Mouse (Mus musculus) cerebral cortex, adult 2 months (tissue): ENCODE results near the gene Vps35l.

Experiments
- WGBS: fragments of 180-500 bp; shearing (Covaris S2); methylation state at CpG from one replicate; pipeline ENCODE4 v1.1.7; 2018; 5-methylcytosine and 5-hydroxymethylcytosine counted together

Vps35l gene

DNA sequence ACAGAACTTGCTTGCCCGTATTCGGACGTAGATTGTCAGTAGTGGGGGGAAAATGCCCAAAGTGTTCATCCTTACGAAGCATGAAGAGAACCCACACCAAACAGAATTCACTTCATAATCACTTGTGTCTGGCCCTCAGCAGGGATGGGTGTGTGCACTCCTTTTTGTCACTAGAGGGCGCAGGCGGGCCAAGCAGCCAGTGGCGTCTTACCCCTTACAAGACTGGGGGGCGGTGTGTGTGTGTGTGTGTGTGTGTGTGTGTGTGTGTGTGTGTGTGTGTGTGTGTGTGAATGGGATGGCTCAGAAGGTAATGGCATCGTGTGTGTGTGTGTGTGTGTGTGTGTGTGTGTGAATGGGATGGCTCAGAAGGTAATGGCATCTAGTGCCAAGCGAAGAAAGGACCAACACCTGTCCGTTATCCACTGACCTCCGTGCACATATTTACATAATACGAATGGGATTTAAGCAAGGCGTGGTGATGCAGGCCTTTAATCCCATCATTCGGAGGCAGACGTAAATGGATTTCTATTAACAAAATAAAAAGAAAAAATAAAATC lies at the start of gene Vps35l:
TSS of gene Vps35l (plus strand) at position 252 of the 557 bp plus-strand sequence.
- under 1% methylated on average over 16 of the region's 16 CpGs for WGBS

DNA sequence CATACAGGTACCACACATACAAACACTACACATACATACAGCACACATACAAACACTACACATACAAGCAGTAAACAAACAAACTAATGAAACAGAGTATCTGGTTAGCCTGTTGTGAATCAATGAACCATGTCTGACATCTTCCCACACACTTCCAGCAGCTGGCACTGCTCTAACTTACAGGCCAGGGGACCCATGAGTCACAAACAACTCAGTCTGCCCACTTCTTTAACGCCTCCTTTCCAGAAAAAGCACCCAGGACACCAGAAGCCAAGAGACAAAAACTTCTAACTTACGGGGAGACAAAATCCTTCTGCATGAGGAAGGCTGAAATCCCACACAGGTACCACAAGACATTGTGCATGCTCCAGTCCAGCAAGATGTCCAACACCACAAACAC lies 48.7 kb upstream of the Vps35l start:
- WGBS: 34% methylated on average over 2 of the region's 2 CpGs

DNA sequence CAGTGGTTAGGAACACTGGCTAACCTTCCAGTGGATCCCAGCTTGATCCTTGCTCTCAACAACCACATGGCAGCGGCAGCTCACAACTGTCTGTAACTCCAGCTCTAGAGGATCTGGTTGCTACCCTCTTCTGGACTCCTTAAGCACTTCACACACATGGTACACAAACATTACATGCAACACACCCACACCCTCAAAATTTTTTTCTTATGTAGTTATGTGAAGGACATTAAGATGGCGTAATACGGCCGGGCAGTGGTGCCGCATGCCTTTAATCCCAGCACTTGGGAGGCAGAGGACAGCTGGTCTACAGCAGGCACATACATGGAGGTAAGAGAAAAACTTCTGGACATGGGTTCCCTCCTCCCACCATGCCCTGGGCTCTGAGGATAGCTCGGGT lies 43.9 kb upstream of the Vps35l start:
- WGBS: 92% methylated on average over 6 of the region's 6 CpGs

DNA sequence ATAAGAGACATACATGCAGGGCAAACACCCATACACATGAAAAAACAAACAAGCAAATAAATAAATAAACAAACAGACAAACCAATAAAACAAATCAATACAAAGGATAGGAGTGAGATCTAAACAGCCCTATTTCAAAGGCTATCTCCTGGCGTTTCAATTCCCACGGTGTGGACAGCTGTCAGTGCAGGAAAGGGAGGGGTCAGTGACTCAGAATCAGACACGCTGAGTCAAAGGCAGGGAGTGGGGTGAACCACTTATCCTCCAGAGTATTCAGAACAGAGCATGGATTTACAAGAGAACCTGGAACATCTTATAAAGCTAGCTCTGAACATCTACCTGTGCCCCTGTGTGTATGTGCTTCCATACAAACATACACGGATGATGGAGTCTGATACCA lies 42.9 kb upstream of the Vps35l start:
- WGBS: 52% methylated on average over 4 of the region's 4 CpGs

DNA sequence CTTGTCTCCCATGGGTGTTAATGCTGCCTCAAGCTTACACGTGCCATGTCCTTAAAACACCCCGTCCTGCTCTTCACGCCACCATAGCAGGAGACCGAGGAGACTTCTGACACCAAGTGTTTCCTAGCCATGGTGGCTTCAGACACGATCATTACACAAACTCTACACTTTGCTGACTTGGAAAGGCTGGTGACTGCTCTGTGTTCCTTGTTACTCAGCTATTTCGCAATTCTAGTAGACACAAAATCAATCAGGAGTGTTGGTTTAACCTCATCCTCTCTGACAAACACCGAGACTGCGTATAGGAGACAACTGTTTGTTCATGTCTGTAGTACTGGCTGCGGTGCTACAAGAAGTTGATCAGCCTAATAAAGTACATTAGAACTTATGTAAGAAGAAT lies 41.1 kb upstream of the Vps35l start:
- 86% methylated on average over 9 of the region's 9 CpGs for WGBS

DNA sequence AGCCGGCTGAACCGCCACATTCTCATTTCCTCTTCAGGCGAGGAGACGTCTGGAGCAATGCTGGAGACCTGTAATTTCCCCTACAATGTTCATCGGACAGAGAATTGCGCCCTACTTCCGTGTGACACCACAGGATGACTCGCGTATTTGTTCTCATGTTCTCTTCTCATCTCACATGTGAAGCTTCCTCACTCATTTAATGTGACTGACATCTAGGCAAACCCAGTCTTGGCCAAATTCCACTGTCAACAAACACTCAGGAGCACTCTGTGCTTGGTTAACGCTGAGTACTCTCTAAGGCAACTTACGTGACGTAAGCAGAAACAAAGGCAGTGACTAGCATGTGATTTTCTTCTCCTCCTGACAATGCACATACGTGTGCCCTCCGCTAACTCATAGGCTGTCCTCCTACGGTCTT lies 36.9 kb upstream of the Vps35l start:
- WGBS: 63% methylated on average over 15 of the region's 15 CpGs

DNA sequence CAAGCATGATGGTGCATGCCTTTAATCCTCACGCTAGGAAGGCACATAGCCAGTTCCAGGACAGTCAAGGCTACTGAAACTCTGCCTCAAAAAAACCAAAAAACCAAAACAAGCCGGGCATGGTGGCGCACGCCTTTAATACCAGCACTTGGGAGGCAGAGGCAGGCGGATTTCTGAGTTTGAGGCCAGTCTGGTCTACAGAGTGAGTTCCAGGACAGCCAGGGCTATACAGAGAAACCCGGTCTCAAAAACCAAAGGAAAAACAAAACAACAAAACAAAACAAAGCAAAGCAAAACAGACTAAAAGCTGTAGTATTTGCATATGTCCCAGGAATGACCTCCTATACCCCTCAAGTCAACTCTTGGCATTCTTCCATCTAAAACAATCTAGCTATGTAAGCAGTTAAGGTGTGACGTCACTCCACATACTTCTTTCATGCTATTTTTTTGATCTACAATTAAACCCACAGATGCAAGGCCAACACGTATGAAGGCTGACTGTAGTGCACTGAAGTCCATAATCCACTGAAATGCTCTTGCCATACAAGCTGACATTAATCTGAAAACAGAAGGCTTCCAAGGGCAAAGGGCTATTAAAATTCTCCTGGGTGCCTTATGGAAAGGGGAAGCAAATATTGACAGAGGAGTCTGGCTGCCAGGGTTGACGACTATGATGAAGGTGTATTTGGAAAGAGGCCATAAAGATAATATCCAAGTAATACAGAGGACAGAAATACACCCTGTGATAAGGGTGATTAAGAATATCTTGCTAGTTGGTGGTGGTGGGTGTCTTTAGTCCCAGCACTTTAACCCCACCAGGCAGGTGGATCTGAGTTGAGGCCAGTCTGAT lies 35.8 kb upstream of the Vps35l start:
- 55% methylated on average over 9 of the region's 9 CpGs for WGBS

DNA sequence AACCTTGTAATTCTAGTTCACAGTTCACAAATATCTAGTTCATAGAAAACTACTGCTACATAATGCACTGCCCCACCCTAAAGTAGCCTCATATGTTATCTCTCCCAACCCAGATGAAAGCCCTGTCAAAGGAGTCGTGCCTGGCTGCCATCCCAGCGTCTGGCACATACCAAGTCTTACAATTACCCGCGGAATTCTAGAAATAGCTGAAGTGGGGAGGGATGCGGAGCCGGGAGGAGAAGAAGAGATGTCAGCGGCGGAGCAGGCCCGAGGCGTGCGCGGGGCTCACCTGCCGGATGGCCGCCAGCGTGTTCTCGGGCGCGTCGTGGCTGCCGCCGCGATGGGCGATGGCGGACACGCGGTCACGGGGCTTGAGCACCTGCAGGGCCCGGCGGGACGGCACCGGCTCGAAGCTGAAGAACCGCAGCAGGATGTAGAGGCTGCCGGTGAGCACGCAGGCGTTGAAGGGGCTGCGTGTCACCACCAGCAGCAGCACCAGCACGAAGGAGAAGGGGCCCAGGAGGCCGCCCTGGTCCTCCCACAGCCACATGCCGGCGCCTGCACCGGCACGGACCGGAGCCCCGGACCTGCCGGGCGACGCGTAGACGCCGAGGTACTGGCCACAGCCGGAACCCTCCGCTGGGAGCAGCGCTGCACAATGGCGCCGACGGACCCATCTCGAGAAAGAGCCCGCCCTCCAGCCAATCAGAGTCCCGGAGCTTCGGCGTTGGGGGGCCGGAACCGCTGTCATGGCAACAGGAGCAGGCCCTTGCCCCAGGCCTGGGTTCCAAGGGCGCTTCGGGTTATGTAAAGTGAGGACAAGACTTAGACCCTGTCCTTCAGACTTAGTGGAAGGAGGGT lies 34.7 kb upstream of the Vps35l start, which contains the start of gene Gde1:
TSS of gene Gde1 (minus strand) at position 678 of the 861 bp plus-strand sequence.
- under 1% methylated on average over 66 of the region's 66 CpGs for WGBS

DNA sequence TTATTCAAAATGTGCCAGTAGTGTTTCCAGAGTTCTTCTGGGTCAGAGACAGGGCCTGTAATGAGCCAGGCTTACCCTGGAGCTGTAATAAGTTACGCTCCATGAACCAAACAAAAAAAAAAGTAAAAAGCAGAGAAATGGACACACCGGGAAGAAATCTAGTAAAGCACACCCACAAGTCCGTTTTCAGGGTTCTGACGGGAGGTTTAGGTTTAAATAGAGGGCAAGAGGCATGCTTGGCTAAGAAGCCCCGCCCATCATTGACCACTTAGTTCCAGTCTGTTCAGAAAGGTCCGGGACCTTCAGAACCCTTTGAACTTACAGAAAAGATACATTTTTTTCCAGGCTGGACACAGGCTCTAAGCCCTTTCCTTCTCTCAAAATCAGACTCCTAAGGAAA lies 34.0 kb upstream of the Vps35l start:
- WGBS: 22% methylated on average over 6 of the region's 6 CpGs

DNA sequence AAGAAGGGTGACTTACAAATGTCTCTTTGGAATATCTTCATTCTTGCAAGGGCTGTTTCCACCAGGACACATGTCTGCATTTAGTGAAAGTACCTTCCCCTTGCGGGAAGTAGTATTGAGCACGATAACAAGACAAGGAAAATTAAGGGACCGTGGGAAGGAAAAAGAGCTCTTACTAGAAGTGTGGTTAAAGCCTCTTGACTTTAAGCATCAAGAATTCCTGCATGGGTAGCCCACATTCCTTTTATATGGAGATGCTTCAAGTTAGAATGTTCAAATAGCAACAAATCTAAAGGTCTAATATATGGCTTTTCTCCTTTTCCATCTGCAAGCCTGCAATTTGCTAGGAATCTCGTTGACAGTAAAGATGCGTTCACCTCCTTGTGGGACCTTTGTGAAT lies 33.5 kb upstream of the Vps35l start:
- 89% methylated on average over 5 of the region's 5 CpGs for WGBS

DNA sequence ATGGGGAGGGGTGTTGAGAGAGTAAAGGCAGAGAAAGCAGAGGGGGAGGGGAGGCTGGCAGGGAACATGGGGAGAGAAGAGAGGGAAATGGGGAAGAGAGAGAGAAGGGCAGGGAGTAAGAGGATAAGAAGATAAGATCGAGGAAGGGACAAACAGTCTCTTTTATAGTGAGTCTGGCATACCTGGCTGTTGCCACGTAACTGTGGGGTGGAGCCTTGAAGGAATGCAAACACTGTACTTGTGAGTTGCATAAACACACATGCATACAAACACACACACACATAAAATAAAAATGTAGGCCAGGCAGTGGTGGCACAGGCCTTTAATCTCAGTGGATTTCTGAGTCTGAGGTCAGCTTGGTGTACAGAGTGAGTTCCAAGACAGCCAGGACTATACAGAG lies 32.8 kb upstream of the Vps35l start:
- WGBS: 86% methylated on average over 2 of the region's 2 CpGs

DNA sequence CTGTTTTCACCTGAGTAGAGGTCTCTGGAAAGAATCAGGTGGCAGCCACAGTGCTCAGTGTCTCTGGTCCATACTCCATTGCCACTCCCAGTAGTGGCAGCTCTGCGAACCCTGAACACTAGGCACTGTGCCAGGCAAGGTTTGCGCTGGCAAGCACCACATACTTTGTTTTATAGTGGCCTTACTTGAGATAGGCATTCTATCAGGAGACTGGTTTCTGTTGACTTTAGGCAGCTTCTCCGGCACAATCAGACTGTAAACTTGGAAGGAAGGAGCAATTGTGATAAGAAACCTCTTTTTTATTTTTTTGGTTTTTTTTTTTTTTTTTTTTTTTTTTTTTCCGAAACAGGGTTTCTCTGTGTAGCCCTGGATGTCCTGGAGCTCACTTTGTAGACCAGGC lies 32.0 kb upstream of the Vps35l start:
- WGBS: 72% methylated on average over 4 of the region's 4 CpGs

DNA sequence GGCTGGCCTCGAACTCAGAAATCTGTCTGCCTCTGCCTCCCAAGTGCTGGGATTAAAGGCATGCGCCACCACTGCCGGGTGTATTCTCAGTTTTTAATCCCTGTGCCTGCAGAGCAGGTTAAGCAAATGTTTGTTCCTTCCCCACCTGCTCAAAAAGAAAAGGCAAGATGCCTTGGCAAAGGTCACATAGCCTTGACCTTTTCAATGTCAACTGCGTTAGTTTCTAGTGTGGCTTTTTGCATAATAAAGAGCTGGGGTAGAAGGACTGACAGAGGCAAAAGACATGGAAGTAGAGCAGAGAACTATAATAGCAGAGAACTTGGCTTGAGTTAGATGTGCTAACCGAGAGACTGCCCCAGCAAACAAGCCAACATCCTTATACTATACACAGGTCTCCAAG lies 29.2 kb upstream of the Vps35l start:
- WGBS: 73% methylated on average over 5 of the region's 5 CpGs

DNA sequence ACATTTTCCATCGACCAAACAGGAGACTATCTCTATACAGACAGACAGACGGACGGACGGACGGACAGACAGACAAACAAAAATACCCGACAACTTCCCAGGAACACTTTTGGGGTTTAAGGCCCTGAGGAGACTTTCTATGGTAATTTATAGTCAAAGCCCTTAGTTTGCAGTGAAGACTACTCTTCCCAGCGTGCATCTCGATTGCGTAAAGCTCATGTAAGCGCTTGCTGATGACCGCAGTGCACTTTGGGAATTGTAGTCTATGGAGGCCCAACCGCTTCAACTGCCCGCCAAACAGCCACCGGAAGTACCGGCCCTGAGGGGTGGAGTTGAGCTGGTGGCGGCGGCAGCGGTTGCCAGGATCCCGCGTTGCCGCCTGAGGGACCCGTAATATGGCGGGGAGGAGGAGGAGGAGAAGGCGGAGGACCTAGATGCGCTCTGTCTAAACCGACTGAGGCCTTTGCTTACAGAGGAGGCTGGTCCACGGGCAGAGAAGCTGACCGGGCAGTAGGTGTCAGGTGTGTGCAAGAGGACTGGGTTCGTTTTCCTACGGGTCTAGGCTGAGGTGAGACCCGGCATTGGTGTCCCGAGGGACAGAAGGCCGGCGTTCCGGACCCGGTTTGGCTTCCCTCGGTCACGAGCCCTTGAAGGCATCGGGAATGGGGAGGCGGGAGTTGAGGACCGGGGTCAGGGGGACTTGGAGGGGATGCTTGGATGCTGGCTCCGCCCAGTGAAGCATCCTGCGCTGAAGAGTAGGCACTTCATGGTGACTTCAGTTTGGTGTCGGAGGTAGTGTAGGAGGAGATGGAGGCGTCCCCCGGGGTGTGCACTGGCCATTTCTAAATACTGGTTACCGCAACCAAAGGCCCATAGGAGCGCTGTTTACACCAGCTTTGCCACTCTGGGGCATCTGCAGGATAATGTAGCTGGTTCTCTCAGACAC lies 27.5 kb upstream of the Vps35l start, which contains the start of gene Ccp110:
TSS of gene Ccp110 (plus strand) at position 325 of the 946 bp plus-strand sequence.
- WGBS: 1% methylated on average over 48 of the region's 48 CpGs

DNA sequence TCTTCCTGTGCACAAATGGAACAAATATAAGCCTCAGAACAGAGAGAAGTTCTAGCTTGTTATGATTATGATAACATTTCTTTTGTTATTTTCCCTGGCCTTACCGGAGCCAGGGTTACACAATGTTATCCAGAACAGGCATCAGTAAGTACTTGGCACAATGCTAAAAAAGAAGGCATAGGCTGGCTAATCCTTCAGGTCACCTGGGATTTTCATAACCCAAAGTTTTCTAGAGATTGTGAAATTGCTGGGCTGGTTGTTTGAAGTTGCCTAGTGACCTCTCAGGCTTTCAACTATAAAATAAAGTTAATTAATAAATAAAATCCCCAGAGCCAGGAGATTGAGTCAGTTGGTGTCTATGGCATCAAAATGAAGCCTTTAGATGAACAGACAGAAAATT lies 25.2 kb upstream of the Vps35l start:
- WGBS: 76% methylated on average over 1 of the region's 1 CpGs

DNA sequence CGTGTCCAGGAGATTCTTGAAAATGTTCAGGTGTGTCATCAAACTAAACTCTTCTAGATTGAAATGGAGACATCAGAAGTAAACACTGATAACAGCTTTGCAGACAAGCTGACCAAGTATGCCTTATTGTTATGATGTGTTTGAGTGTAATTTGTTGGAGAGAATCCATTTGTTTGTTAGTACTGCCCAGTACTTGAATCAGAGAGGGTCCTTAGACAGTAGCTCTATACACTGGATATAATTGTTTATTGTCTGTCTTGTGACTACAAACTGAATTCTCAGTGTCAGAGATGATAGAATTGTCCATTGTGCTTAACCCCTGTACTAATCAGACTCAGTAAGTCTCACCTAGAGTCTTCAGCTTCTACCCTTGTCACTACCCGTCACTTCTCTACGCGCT lies 22.0 kb upstream of the Vps35l start:
- 88% methylated on average over 4 of the region's 4 CpGs for WGBS

DNA sequence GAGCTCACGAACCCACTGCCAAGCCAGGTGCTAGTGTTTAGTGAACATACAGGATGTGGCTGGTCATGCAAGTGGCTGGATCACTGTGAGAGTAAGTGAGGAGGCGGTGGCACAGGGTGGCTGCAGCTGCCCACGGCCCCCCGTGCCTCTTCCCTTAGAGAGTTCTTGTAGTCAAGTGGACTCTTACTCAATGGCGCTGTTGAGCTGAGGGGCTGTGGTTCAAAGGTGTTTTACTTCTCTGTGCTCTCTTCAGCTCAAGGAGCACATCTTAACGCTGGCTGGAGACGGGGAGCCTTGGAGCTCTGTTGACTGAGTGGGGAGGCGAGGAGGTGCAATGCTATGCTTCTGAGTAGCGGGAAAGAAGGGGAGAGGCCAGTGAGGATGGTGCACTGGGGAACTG lies 16.1 kb upstream of the Vps35l start:
- WGBS: 92% methylated on average over 9 of the region's 9 CpGs

DNA sequence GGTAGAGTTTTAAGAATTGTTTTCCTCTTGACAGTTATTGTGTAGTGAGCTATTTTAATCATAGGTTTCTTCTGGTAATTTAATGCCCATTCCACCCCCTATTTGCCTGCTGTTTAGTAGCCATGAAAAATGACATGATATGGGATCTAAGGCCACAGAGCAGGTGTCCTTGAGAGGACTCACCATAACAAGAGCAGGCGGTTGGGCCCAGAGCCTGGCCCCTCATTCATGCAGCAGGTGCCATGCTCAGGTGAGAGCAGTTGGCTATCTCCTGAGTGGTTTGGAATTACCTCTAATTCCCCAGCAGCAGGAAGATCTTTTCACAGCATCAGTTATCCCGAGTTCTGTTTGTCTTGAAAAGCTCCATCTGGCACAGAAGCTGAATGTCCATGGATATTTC lies 14.6 kb upstream of the Vps35l start:
- WGBS: 85% methylated on average over 2 of the region's 2 CpGs

DNA sequence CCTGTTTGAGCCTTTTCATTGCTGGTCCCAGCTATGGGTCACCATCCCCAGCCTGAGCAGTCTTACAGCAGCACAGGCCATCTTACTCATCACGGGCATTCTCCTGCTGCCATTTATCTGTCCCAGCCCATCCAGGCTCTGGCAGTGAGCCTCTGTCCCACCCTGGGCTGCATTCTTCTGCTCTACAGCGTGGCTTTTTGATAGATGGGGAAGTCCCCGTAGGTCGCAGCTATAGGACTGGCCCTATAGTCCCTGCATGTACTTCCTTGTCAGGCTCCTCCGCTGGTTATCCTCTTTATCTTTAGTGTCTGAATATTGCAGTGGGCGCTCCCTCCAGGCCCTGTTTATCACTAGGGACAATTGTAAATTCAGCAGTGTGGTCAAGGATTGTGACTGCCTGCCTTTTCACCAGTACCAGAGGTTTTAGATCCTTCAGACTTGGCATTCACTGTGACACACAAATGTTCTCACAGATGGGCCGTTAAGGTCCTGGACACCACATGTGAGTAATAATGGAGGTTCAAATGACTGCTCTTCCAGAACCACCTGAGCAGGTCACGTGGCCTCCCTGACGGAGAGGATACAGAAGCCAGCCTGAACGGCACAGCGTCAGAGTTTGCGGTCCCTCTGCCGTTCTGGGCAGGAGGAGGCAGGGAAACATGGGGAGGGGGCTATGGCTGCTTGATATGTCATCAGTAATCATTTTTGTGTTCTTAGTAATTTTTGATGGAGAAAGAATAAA lies 11.0 kb upstream of the Vps35l start:
- WGBS: 91% methylated on average over 13 of the region's 13 CpGs

DNA sequence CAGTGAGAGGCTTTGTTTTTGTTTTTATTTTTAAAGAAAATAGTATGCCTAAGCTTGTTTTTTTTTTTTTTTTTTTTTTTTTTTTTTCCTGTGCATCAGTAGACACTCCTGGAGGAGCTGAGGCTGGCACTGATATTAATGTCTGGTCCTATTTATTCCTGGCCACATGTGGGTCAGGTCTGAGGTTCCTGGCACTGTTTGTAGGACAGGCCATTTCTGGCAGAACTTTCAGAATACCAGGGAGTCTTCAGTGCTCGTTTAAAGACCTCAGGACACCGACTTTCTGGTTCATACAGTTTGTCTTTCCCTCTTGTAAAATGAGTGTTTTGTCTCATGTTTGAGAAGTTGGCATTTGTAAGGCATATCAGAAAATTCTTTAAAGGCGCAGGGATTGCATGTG lies 8.2 kb upstream of the Vps35l start:
- WGBS: 90% methylated on average over 3 of the region's 3 CpGs

DNA sequence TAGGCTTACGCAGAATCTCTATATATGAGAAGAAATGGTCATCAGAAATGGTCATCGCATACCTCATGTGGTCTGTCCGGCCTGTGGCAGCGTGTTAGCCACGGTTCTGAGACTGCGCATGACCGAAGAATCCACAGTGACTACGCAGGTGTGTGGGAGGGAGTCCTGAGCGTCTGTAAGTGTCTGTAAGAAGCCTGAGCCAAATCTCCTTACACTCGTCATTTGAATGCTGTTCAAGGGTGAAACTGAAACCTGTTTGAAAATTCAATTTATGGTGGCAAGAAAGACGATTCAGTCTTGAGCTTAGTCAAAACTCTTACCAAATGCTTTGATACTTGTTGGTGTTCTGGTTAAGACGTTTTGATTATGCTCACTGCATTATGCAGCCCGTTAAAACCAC lies 6.8 kb upstream of the Vps35l start:
- WGBS: 73% methylated on average over 13 of the region's 13 CpGs
